Mouse (Mus musculus) brain, embryonic 18.5 days (tissue): ENCODE results near the gene Itpr2.

Source experiments
- DNase-seq: peaks from one replicate; pipeline ENCODE4 v3.0.0-alpha.2; 2012; ENCODE audit warnings: low read depth, low spot score

Gene Itpr2

GRCm38 (mm10) chr6:146509891-146510290, 7.9 kb upstream of the Itpr2 start:
- DNase-seq = no peak

- DNase-seq = no peak
Observed at GRCm38 (mm10) chr6:146504459-146504858, 2.4 kb upstream of the Itpr2 start.

GRCm38 (mm10) chr6:146502856-146503255, 833 bp upstream of the Itpr2 start:
- DNase-seq = no peak

GRCm38 (mm10) chr6:146501316-146501865, 632 bp downstream of the Itpr2 start:
- no peak for DNase-seq

- no peak for DNase-seq
Observed at GRCm38 (mm10) chr6:146500771-146501170, 1.3 kb downstream of the Itpr2 start.

GRCm38 (mm10) chr6:146500206-146500605, 1.8 kb downstream of the Itpr2 start:
- DNase-seq = no peak

- no peak for DNase-seq
Observed at GRCm38 (mm10) chr6:146499566-146499965, 2.5 kb downstream of the Itpr2 start.

- DNase-seq = no peak
Observed at GRCm38 (mm10) chr6:146498416-146498815, 3.6 kb downstream of the Itpr2 start.

GRCm38 (mm10) chr6:146497866-146498265, 4.2 kb downstream of the Itpr2 start:
- no peak for DNase-seq

GRCm38 (mm10) chr6:146497435-146497834, 4.6 kb downstream of the Itpr2 start:
- no peak for DNase-seq

- DNase-seq = no peak
Observed at GRCm38 (mm10) chr6:146491680-146492079, 10.3 kb downstream of the Itpr2 start.

- no peak for DNase-seq
Observed at GRCm38 (mm10) chr6:146490416-146490960, 11.5 kb downstream of the Itpr2 start.

GRCm38 (mm10) chr6:146489841-146490240, 12.2 kb downstream of the Itpr2 start:
- DNase-seq = no peak

GRCm38 (mm10) chr6:146488749-146489148, 13.3 kb downstream of the Itpr2 start:
- DNase-seq = no peak

- DNase-seq = no peak
Observed at GRCm38 (mm10) chr6:146487079-146487478, 14.9 kb downstream of the Itpr2 start.

- no peak for DNase-seq
Observed at GRCm38 (mm10) chr6:146486073-146486472, 15.9 kb downstream of the Itpr2 start.

- no peak for DNase-seq
Observed at GRCm38 (mm10) chr6:146481441-146481840, 20.6 kb downstream of the Itpr2 start.

GRCm38 (mm10) chr6:146480925-146481324, 21.1 kb downstream of the Itpr2 start:
- DNase-seq = no peak

- DNase-seq = no peak
Observed at GRCm38 (mm10) chr6:146478888-146479683, 22.9 kb downstream of the Itpr2 start.

GRCm38 (mm10) chr6:146476865-146477264, 25.2 kb downstream of the Itpr2 start:
- no peak for DNase-seq

- no peak for DNase-seq
Observed at GRCm38 (mm10) chr6:146474166-146474565, 27.9 kb downstream of the Itpr2 start.

- no peak for DNase-seq
Observed at GRCm38 (mm10) chr6:146473216-146473955, 28.6 kb downstream of the Itpr2 start.
